Mouse (Mus musculus): ENCODE measurements at regions not wholly inside any gene's neighbourhood (a gene's known extent, or its start where the extent isn't known, plus 50 kb on each side); places are given as distances from the start of the nearest gene placed in this dataset.

DNA sequence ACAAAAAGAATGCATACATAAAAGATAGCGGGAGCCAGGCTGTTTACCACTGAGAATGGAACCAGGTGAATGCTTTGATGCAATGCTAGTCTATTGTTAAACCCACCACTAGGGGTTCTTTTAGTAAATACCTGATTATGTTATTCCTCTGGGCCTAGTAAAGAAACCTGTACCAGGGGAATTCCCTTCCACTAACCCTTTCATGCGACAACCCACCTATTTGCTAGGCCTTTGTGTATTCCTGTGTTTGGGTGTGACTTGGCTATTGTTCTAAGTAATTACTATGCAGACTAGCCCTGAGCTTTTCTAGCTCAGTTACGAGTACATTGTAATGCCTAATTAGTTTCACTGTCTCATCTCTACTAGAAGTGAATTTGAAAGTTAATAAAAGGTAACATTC, 95.9 kb upstream of the 1700066M21Rik start:
- Histone ChIP-seq H3K9ac (ENCODE audit: low read depth, low read length) (no peak overlapping the region), H3K4me2 (ENCODE audit: low read length) (no peak overlapping the region), H3K4me1 (ENCODE audit: control insufficient read depth, insufficient read depth, low read depth, low read length) (no peaks in the 10 kb centered on the region), H3K27ac (ENCODE audit: low read depth, low read length) (no peak overlapping the region), H3K36me3 (ENCODE audit: control insufficient read depth, insufficient read depth, low read length) (no peaks in the 10 kb centered on the region), H3K4me3 (ENCODE audit: low read length) (no peak overlapping the region), H3K9me3 (ENCODE audit: control insufficient read depth, low read length) (no peaks in the 10 kb centered on the region), H3K27me3 (replicated peaks; ENCODE audit: control insufficient read depth, insufficient read depth, low read length) (no peaks in the 10 kb centered on the region)
- ATAC-seq, result no peak
- WGBS, result 85% methylated on average over 3 of the region's 3 CpGs

DNA sequence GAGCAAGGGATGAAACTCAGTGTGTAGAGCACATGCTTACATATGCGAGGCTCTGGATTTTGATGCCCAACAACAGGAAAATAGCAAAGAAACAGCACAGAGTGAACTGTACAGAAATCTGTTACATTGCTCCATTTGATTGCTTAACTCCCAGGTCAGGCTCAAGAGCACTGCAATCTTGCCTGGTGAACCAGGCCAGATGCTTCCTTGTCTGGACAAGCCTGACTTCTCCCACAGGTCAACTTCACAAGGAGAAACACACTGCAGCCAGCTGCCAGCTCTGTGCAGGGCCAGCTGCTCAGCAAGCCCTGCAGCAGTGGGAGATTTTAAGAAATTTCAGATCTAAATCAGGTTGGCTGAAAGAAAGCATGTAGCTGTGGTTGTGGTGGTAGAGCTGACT, 81.2 kb upstream of the 1700066M21Rik start:
- ATAC-seq, result no peak
- H3K9me3 ChIP-seq (ENCODE audit: control insufficient read depth, low read length), result no peaks in the 10 kb centered on the region
- no peaks in the 10 kb centered on the region for H3K36me3 ChIP-seq (ENCODE audit: control insufficient read depth, insufficient read depth, low read length)
- WGBS, result 88% methylated on average over 1 of the region's 1 CpGs
- no peak overlapping the region for H3K9ac ChIP-seq (ENCODE audit: low read depth, low read length)
- no peaks in the 10 kb centered on the region for H3K4me1 ChIP-seq (ENCODE audit: control insufficient read depth, insufficient read depth, low read depth, low read length)
- no peak overlapping the region for H3K27ac ChIP-seq (ENCODE audit: low read depth, low read length)
- H3K4me2 ChIP-seq (ENCODE audit: low read length), result no peak overlapping the region
- H3K4me3 ChIP-seq (ENCODE audit: low read length), result no peak overlapping the region
- H3K27me3 ChIP-seq (replicated peaks; ENCODE audit: control insufficient read depth, insufficient read depth, low read length), result no peaks in the 10 kb centered on the region

- no peaks in the 10 kb centered on the region for H3K4me1 ChIP-seq (ENCODE audit: control insufficient read depth, insufficient read depth, low read depth, low read length)
- no peak overlapping the region for H3K27ac ChIP-seq (ENCODE audit: low read depth, low read length)
- H3K27me3 ChIP-seq (replicated peaks; ENCODE audit: control insufficient read depth, insufficient read depth, low read length), result no peaks in the 10 kb centered on the region
- H3K4me2 ChIP-seq (ENCODE audit: low read length), result no peak overlapping the region
- no peaks in the 10 kb centered on the region for H3K9me3 ChIP-seq (ENCODE audit: control insufficient read depth, low read length)
- H3K9ac ChIP-seq (ENCODE audit: low read depth, low read length), result no peak overlapping the region
- H3K4me3 ChIP-seq (ENCODE audit: low read length), result no peak overlapping the region
- ATAC-seq, result no peak
- H3K36me3 ChIP-seq (ENCODE audit: control insufficient read depth, insufficient read depth, low read length), result no peaks in the 10 kb centered on the region
- 85% methylated on average over 5 of the region's 5 CpGs for WGBS
Observed at GRCm38 (mm10) chr1:57298557-57298956, 78.9 kb upstream of the 1700066M21Rik start.

DNA sequence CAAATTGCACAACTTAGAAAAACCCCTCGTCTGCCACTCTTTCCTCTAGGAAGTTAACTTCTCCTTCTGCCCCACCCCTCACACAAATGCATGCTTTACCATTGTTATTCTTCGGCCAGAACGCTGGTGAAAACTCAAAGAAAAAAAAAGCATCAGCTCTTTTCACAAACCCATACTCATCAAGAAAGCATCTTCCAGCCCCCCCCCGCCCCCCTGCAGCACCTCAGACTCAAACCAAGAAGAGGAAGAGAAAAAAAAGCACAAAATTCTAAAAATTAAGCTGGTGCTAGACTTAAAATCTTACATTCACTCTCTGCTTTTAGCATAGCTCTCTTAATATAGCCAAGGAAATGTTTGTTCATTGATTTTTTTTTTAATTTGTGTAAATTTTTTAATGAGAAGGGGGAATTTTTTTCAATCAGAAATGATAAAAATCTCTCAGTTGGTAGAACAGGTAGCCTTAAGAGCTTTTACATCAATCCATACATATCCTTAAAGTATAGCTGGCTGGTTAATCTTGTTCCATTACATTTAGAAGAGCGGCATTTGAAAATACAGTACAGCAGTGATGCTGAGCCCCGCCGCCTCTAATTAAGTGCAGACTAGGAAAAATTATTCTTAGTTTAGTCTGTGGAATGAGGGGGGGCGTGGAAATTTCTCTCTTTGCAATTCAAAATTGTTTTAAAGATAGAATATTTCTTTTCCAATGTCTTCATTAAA, 76.0 kb upstream of the 1700066M21Rik start:
- Histone ChIP-seq H3K9ac (ENCODE audit: low read depth, low read length) (no peak overlapping the region), H3K4me2 (ENCODE audit: low read length) (no peak overlapping the region), H3K9me3 (ENCODE audit: control insufficient read depth, low read length) (no peaks in the 10 kb centered on the region), H3K4me1 (ENCODE audit: control insufficient read depth, insufficient read depth, low read depth, low read length) (no peaks in the 10 kb centered on the region), H3K27me3 (replicated peaks; ENCODE audit: control insufficient read depth, insufficient read depth, low read length) (no peaks in the 10 kb centered on the region), H3K27ac (ENCODE audit: low read depth, low read length) (no peak overlapping the region), H3K36me3 (ENCODE audit: control insufficient read depth, insufficient read depth, low read length) (no peaks in the 10 kb centered on the region), H3K4me3 (ENCODE audit: low read length) (no peak overlapping the region)
- no peak for ATAC-seq
- WGBS, result 62% methylated on average over 8 of the region's 8 CpGs

DNA sequence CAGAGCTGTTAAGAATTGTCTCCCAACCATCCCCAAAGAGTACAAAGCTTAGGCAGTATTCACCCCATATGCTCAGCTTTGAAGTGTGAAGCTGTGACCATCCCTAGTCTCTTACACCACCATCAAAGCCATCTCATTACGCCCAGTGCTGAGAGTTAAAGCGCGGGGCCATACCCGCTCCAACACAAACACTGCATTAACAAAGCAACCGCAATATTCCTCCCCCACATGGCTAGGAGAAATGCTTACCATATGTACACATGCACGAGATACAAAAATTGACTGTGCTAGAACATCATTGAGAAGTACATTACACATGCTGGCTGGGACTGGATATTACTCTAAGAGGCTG, 75.5 kb upstream of the 1700066M21Rik start:
- ATAC-seq, result no peak
- H3K4me2 ChIP-seq (ENCODE audit: low read length), result no peak overlapping the region
- 85% methylated on average over 6 of the region's 6 CpGs for WGBS
- no peak overlapping the region for H3K4me3 ChIP-seq (ENCODE audit: low read length)
- no peak overlapping the region for H3K27ac ChIP-seq (ENCODE audit: low read depth, low read length)
- H3K36me3 ChIP-seq (ENCODE audit: control insufficient read depth, insufficient read depth, low read length), result no peaks in the 10 kb centered on the region
- H3K9ac ChIP-seq (ENCODE audit: low read depth, low read length), result no peak overlapping the region
- no peaks in the 10 kb centered on the region for H3K4me1 ChIP-seq (ENCODE audit: control insufficient read depth, insufficient read depth, low read depth, low read length)
- no peaks in the 10 kb centered on the region for H3K27me3 ChIP-seq (replicated peaks; ENCODE audit: control insufficient read depth, insufficient read depth, low read length)
- no peaks in the 10 kb centered on the region for H3K9me3 ChIP-seq (ENCODE audit: control insufficient read depth, low read length)

- Histone ChIP-seq H3K27me3 (replicated peaks; ENCODE audit: control insufficient read depth, insufficient read depth, low read length) (no peaks in the 10 kb centered on the region), H3K4me1 (ENCODE audit: control insufficient read depth, insufficient read depth, low read depth, low read length) (no peaks in the 10 kb centered on the region), H3K9ac (ENCODE audit: low read depth, low read length) (no peak overlapping the region), H3K4me2 (ENCODE audit: low read length) (no peak overlapping the region), H3K36me3 (ENCODE audit: control insufficient read depth, insufficient read depth, low read length) (no peaks in the 10 kb centered on the region), H3K9me3 (ENCODE audit: control insufficient read depth, low read length) (no peaks in the 10 kb centered on the region), H3K27ac (ENCODE audit: low read depth, low read length) (no peak overlapping the region), H3K4me3 (ENCODE audit: low read length) (no peak overlapping the region)
- 86% methylated on average over 2 of the region's 2 CpGs for WGBS
- no peak for ATAC-seq
Observed at GRCm38 (mm10) chr1:57304757-57305156, 72.7 kb upstream of the 1700066M21Rik start.

- H3K9ac ChIP-seq (ENCODE audit: low read depth, low read length), result no peak overlapping the region
- no peak for ATAC-seq
- no peaks in the 10 kb centered on the region for H3K36me3 ChIP-seq (ENCODE audit: control insufficient read depth, insufficient read depth, low read length)
- H3K9me3 ChIP-seq (ENCODE audit: control insufficient read depth, low read length), result no peaks in the 10 kb centered on the region
- H3K27ac ChIP-seq (ENCODE audit: low read depth, low read length), result no peak overlapping the region
- H3K27me3 ChIP-seq (replicated peaks; ENCODE audit: control insufficient read depth, insufficient read depth, low read length), result no peaks in the 10 kb centered on the region
- 88% methylated on average over 2 of the region's 2 CpGs for WGBS
- no peak overlapping the region for H3K4me2 ChIP-seq (ENCODE audit: low read length)
- no peak overlapping the region for H3K4me3 ChIP-seq (ENCODE audit: low read length)
- no peaks in the 10 kb centered on the region for H3K4me1 ChIP-seq (ENCODE audit: control insufficient read depth, insufficient read depth, low read depth, low read length)
Observed at GRCm38 (mm10) chr1:57322535-57322934, 54.9 kb upstream of the 1700066M21Rik start.

- Histone ChIP-seq H3K4me2 (ENCODE audit: low read length) (no peak overlapping the region), H3K36me3 (ENCODE audit: control insufficient read depth, insufficient read depth, low read length) (no peaks in the 10 kb centered on the region), H3K9ac (ENCODE audit: low read depth, low read length) (no peak overlapping the region), H3K27me3 (replicated peaks; ENCODE audit: control insufficient read depth, insufficient read depth, low read length) (no peaks in the 10 kb centered on the region), H3K4me1 (ENCODE audit: control insufficient read depth, insufficient read depth, low read depth, low read length) (no peaks in the 10 kb centered on the region), H3K9me3 (ENCODE audit: control insufficient read depth, low read length) (no peaks in the 10 kb centered on the region), H3K4me3 (ENCODE audit: low read length) (no peak overlapping the region), H3K27ac (ENCODE audit: low read depth, low read length) (no peak overlapping the region)
- no peak for ATAC-seq
- 83% methylated on average over 2 of the region's 2 CpGs for WGBS
Observed at GRCm38 (mm10) chr1:57323118-57323517, 54.3 kb upstream of the 1700066M21Rik start.

- Histone ChIP-seq H3K27ac (ENCODE audit: low read depth, low read length) (no peak overlapping the region), H3K9ac (ENCODE audit: low read depth, low read length) (no peak overlapping the region), H3K4me2 (ENCODE audit: low read length) (no peak overlapping the region), H3K27me3 (replicated peaks; ENCODE audit: control insufficient read depth, insufficient read depth, low read length) (no peaks in the 10 kb centered on the region), H3K9me3 (ENCODE audit: control insufficient read depth, low read length) (no peaks in the 10 kb centered on the region), H3K4me1 (ENCODE audit: control insufficient read depth, insufficient read depth, low read depth, low read length) (no peaks in the 10 kb centered on the region), H3K36me3 (ENCODE audit: control insufficient read depth, insufficient read depth, low read length) (no peaks in the 10 kb centered on the region), H3K4me3 (ENCODE audit: low read length) (no peak overlapping the region)
- no peak for ATAC-seq
- WGBS, result 65% methylated on average over 6 of the region's 6 CpGs
Observed at GRCm38 (mm10) chr1:57325585-57326165, 51.7 kb upstream of the 1700066M21Rik start.
